Mouse (Mus musculus): ENCODE data around the gene Dusp22.

DNA sequence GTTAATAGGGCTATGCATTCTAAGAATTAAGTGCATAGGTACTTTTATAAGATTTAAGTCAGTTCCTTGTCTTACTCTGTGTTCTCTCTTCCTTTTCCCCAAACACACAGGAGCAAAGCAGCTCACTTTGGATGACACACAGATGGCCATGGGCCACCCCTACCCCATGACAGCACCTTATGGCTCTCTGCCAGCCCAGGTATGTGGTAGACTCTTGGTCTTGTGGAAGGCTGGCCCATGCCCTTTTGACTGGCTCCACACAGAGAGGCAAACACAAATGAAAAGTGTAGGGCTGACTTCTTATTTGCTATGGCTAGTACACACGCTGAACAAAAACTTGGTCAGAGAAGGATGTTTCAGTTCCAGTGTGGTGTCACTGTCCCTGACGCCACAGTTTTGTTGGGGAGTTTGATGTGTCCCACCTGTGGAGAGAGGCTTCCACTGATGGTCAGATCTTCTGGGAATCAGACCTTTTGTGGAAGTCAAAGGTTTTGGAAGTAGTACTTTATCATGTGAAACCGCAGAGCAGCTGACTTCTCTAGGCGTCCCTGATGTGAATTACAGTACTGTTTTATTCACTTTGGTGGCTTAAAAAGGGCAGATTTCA lies 92.9 kb downstream of the Dusp22 start:
- no peak for TF ChIP-seq CTCF (IDR thresholded peaks at IDR 0.05; ENCODE audit: extremely low read depth, insufficient read length, insufficient replicate concordance, low read depth, low read length)
- no peak for TF ChIP-seq POLR2A (IDR thresholded peaks at IDR 0.05; ENCODE audit: low read depth, low read length)

All from small intestine, adult 2 months (tissue).